Mouse (Mus musculus): ENCODE measurements around the gene Sox6.
A peak's percentile ranks its signal among the peaks of the same experiment; 100 is the strongest.
"Not testable (repeated sequence)": the region's sequence is repeated elsewhere in the genome, so short reads cannot be mapped to it uniquely, and the experiment has no call there.

Gene Sox6

DNA sequence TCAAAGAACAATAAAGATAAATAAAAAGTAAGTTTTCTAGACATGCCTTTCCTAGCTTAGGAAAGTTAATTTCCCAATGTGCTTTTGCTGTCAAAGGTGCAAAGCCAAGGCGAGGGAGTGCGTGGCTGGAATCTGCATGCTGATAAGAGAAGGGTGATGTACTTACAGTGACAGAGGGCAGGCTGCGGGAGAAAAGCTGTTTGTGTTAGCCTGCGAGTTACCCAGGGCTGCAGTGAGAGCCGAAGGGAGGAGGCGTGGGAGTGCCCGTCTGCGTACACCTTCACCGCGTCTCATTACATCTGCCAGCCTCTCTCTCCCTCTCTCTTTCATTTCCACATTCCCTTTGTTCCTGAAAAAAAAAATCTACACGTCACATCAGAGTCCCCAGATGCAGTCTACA is at the start of gene Sox6:
Sox6 (minus strand) TSS at position 286 of the 400 bp plus-strand sequence.
- peak; percentile 68 for DNase-seq (ENCODE audit: low spot score)

DNA sequence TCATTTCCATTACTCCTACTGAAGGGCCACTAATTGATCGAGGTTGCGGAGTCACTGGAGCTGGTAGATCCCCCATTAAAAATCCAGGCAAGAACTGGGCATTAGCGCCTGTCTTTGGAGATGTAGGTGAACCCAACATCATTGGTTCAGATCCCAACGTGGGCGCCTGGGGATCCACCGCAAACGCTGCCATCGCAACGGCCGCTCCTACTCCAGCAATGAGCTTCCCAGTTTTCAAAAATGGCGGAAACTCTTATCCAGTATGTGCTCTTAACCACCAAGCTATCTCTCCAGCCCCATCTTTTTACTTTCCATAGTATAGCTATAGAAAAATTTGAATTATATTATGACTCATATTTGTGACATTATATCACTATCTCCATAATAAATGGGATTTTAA is 45.8 kb upstream of the Sox6 start, which contains the start of gene Gm4353:
Gm4353 (minus strand) TSS at position 270 of the 400 bp plus-strand sequence.
- not testable (repeated sequence) for DNase-seq (ENCODE audit: low spot score)

DNA sequence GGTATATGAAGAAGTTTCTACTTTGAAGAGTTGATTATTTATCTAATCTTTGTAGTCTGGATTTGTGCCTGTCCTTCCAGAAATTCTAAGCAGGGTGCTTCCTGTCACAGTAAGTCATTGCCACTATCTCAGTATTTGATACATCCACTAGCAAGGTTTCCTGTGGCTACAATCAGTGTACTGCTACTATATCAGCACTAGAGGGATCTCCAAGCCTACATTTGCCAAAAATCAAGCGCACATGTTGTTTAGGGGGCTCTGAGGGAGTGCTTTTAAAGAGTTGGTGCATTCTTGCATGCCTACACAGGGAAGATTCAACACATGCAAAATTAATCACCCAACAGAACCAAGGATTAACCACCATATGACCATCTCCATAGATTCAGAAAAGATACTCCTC is 22.1 kb upstream of the Sox6 start:
- DNase-seq (ENCODE audit: low spot score): no peak

DNA sequence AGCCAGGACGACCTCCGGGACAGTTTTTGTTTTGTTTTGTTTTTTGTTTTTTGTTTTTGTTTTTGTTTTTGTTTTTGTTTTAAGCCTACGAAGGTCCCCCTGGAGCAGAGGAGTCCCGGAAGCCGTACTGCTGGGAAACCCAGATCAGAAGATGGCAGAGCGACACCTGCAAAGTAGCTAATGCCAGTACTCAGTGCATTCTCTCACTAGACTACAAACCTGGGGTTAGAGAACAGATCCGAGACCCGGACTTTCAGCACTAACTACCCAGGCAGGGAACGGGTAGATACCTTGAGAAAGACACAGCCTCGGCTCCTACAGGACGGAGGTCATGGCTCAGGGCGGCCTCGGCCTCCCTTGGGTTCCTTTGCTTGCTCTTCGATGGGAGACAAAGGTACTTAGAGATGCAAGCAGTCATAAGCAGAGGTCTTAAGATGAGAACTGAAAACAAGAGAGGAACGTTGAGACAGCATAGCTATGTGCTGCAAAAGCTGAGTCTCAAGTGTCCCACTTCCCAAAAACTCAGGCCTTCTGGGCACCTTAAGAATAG is 1.9 kb upstream of the Sox6 start:
- DNase-seq (ENCODE audit: low spot score): no peak

DNA sequence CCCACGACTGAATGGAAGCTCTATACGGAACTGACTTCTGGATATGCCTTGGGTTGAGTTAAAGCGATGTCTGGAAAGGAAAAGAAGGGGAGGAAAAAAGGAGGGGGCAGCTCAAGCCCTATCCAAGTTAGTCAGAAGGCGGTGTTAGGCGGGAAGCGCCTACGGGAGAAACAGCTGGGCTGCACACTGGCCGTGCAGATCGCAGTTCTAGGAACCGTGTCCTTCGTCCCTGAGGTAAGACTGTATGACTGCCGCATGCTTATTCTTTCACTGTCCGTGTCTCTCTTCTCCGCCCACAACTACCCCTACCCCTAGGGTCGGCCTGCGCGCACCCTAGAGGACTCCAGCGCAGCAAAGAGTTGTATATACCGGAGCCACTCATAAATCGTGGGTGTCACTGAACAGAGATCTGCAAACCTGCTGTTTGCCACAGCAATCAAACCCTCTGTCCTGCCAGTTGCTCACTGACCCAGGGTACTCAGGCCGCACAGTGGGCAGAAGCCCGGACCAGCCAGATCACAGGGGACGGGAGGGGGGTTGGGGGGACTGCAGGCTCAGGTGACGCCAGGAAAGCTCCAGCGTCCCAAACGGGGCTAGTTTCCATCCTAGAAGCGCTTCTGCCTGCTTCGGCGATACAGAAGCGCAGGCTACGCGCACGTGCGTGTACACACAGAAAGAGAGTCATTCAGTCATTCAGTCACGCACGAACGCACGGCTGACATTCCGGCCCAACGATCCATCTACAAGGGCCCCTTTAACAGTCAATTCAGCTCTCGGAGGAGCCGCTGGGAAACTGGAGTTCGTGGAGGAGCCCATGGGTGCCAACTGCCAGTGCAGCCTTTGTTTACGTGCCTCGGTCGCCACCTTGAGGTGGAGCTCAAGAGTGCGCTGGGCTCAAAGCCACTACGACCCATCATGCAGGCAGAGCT is 1.2 kb upstream of the Sox6 start:
- DNase-seq (ENCODE audit: low spot score): peak; percentile 93

DNA sequence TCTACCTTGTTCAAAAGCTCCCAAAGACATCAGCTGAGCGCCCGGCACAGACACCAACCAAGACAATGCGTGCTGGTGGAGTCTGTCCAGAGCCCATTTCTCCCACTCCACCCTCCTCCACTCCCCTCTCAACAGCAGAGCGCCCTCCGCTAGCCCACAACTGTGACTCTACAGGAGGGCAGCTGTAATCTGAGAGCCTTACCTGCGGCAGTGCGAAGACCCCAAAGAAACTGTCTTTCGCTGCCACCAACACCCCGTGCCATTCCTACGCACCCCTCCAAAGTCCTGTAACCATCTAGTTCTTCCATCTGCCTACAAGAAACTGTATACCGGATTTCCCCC is 571 bp upstream of the Sox6 start, which contains the start of gene 1110004F10Rik:
1110004F10Rik (plus strand) TSS at position 202 of the 342 bp plus-strand sequence.
- DNase-seq (ENCODE audit: low spot score): peak; percentile 35

DNA sequence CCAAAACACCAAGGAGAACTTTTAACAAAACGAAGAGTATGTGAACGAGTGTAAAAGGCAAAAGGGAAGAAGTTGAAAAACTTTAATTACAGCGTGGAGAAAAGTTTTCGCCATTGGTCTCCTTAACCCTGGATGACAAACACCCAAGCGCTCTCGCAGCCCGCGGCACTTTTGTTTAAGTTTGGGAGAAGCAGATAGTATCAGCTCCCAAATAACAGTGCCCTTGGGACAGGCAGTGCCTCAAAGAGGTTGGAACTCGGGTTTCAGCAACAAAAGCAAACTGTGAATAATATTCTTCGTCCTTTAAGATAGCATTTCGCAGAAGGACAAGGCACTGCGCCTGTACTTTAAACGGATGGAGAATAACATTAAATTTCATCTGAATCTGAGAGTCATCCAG is 572 bp downstream of the Sox6 start:
- peak; percentile 39 for DNase-seq (ENCODE audit: low spot score)

DNA sequence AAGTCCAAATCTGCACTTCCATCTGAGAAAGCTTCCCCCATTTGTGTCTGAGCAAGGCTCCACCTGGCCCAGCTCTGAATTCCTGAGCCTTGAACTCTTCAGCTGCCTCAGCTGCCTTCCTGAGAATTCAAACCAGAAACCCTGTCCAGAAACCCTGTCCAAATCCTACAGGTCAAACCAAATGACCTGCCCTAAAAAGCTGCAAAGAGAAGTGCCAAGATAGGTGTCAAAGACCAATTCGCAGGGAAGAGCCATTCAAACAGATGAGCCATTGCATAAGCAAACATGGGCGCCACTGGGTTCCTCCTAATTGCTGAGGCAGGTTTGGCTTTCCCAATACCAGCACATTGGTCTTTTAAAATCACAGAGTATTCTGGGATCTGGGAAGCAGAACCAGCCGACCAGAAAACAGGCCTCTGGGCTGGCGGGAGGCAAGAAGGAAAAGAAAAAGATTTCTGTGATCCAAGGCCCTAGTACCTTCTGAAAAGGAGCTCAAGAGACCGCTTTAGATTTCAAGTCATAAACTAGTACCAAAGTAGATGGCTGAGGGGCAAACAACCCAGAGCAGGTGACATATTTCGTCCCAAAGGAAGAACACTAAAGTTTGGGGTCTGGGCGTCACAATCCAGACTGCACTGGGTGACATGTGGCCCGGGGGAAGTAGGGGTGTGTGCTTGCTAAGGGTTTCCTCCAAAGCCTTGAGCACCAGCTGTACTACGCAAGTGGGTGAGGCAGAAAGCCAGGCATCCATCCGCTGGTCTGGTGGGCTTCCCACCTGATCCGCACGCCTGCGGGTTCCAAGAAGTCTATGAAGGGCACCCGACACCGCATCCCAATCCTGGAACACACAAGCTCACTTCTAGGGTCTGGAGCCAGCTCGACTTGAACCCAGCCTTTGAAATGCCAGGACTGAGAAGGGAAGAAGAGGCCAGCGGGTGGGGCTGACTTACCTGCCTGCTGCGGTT is 1.7 kb downstream of the Sox6 start:
- DNase-seq (ENCODE audit: low spot score): no peak

DNA sequence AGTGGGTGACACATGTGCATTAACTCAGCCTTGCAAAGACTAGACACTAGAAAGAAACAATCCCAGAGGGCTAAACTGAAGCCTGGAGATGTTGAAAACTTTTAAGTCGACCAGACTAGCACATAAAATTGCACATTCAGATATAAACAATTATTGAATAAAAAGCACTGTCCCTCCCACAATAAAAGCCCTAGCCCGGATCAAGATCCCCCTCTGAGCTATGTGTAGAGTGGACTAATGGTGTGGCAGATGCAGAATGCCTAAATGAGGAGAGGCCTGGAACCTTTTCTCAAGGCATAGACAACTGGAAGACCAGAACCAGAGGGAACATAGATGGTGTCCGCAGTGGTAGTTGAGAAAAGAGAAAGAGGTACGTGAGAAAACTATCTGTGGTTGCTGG is 3.1 kb downstream of the Sox6 start:
- no peak for DNase-seq (ENCODE audit: low spot score)

DNA sequence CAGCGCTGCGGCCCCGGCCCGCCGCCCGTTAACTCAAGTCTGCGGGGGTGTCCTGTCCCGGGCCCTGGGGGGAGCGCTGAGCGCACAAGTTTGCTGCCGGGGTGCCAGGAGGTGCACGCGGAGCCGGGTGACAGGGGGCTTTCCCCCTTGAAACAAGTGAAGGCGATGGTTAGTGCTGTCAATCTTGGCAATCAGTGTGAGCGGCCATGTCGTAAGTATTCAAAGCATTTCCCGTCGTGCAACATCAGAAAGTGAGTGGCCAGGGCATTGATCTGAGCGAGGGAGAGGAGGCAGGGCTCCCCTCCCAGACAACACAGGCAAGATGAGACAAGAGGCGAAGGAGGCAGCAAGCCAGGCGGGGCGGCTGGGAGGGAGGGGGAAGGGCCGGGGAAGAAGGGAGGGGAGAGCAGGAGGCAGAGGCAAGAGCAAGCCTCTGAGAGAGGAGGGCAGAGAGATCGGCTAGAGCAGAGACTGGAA is 4.3 kb downstream of the Sox6 start:
- peak; percentile 91 for DNase-seq (ENCODE audit: low spot score)

DNA sequence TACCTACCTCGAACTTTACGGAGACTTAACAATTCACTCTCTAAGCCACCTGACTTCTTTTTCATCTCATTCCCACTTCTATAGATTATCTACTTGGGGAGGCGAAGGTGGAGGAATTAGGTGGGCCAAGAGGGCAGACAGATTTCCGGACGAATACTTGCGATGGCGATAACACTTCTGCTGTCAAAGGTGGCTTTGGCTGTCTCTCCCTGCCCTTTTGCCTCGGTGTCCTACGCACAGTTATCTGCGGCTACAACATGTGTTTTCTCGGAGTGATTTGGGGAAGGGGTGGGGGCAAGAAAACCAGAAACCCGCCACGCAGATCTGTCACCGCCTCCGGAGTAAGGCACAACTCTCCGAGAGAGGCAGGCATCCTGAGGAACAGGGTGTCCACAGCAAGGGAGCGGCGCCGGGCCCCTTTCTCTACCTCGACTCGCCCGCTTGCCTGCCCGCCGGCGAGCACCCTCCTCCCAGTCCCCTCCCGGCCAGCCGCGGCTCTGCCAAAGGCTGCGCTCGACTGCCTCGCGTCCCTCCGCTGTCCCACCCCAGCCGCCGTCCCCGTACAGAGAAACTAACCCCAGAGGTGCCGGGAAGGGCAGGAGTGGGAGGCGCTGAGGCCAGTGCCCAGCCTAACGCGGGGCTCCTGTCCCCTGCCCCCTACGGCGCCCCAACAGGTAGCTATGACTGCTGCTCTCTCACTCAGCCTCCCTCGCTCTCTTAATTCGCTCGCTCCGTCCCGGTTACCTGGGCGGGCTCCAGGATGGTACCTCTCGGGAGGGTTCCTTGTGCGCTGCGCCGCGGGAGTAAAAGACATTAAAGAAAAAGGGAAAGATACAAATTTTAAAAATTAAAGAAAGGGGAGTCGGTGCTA is 5.0 kb downstream of the Sox6 start:
- peak; percentile 75 for DNase-seq (ENCODE audit: low spot score)

DNA sequence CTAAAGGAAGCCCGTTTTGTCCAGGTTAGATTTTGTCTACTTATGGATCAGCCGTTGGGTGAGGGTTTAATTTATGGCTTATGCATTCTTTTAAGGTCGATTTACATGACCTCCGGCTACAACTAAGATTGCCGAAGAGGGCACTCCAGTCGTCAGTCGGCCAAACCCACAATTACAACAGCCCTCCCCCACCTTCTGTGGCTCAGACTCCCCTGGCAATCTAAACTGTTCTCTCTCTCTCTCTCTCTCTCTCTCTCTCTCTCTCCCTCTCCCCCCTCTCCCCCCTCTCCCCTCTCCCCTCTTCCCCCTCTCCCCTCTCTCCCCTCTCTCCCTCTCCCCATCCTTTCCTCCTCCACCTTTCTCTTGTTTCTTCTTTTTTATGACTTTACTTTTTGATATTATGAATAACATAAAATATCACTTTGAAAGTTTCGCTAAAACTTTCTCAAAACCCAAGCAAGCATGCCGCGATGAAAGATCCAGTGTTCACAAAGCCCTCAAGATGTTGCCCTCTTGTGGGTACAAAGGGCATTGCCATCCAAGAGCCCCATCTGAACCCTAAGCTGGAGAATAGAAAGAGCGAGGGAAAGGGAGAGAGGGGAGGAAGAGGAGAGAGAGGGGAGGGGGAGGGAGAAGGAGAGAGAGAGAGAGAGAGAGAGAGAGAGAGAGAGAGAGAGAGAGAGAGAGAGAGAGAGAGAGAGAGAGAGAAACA is 5.8 kb downstream of the Sox6 start:
- DNase-seq (ENCODE audit: low spot score): peak; percentile 91

DNA sequence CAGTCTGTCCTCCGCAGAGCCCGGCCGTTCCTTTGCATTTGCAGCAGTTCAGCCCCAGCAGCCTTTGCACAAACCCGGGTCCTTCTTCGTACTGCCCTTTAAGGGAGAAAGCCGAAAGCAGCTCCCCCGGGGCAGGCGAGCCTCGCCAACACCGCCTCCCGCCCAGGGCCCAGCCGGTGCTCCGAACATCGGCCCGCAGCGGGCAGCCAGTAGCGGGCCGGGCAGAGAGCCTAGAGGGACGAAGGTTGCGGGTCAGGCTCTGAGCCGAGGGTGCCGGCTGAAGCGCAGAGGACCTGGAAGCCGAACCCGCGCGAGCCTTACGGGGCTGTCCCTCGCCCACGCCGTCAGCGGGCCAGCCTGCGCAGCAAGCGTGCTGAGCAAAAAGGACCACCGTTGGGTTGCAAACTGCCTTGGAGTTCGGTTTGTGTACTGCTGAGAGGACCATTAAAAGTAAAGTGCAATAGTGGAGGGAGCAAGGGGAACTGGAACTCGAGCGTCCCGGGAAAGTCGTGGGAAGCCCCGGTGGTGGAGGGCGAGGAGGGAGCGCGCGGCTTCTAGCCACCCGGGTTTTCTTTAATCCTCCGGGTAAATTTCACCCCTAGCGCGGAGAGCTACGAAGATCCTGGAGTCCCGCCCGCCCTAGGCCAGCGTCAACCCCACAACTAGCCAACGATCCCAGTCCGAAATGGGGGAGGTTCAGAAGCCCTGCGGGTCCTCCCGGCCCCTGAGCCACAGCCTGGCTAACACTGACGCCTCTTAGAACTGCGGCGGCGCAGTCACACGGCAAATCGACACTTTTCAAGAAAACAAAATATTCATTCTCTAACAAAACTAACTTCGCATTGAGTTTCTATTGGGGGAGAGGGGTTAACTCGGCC is 6.6 kb downstream of the Sox6 start:
- DNase-seq (ENCODE audit: low spot score): peak; percentile 78

DNA sequence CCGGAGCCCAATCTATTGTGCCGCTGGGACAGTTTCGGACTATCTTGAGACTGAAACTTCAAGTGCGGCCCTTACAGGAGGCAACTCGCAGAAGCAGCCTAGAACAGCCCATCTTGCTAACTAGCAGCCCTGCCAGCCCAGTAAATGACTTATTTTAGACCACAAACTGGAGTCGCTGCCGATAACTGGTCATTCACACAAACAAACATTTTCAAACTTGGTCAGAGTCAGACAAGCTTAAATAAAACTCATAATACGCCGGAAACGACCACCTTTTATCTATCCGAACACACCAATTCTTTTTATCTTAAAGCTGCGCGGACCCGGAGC is 7.2 kb downstream of the Sox6 start:
- DNase-seq (ENCODE audit: low spot score): no peak

DNA sequence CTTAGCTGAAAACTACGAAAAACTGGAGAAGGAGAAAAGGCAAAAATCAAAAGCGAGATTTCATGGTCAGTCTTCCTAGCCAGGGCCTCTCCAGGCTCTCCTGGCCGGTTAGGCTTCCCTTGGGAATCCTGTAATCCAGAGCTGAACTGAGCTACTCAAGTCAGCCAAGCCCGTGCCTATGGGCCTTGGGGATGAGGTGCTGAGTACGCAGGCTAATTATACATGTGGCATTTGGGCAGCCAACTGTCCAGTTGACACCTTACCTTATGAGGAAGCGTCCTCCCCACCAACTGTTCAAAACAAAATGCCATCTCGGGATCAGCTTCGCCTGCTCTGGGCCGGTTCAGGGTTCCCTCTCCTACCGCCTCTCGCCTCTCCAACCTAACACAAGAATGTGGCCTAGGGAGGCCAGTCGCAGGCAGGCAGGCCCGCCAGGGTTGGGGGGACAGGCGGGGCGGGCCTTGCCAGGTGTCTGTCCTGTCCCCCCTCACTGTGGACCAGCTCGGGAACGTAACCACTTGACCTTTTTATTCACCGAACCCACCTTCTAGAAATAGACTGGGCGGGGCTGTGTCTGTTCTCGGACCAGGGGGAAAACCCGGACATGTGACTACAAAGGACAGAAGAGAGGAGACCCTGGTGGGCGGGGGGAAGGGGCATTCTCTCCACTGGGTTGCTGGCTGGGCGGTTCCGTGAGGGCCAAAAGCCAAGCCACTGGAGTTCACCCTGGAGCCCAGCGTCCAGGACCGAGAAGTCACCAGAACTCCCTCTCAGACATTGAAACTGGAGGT is 7.8 kb downstream of the Sox6 start:
- DNase-seq (ENCODE audit: low spot score): peak; percentile 66

DNA sequence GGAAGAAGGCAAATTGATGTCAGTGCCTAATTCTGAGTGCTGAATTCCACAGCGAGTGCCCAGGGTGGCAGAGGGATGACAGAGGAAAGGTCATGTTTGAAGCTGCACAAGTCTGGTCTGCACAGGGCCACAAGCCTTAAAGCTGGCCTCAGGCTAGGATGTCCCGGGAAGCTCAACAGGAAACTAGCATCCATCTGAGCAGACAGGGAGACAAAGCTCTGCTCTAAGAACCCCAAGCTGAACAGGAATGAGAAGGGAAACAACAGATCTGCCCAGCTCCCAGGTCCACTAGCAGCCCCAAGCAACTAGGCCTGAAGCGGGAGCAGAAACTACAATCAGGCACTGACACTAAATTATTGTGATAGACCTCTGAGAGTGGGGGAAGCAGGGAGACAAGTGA is 8.6 kb downstream of the Sox6 start:
- peak; percentile 17 for DNase-seq (ENCODE audit: low spot score)

DNA sequence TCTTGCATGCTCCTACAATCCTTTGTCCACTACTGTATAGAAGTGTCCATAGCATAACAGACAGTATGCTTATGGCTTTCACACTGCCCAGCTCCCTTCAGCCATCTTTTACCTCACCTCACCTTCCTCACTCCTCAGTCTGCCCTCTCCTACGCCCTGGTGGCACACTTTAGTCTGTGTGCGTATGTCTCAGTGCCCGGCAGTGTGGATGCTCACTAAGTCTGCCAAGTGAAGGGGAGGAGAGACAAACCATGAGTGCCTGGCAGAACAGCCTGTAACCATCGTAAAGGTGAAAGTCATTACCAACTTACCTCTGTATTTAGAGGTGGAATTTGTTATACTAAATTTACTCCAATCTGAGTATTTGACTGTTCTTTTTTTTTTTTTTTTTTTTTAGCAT is 35.9 kb downstream of the Sox6 start:
- DNase-seq (ENCODE audit: low spot score): no peak

DNA sequence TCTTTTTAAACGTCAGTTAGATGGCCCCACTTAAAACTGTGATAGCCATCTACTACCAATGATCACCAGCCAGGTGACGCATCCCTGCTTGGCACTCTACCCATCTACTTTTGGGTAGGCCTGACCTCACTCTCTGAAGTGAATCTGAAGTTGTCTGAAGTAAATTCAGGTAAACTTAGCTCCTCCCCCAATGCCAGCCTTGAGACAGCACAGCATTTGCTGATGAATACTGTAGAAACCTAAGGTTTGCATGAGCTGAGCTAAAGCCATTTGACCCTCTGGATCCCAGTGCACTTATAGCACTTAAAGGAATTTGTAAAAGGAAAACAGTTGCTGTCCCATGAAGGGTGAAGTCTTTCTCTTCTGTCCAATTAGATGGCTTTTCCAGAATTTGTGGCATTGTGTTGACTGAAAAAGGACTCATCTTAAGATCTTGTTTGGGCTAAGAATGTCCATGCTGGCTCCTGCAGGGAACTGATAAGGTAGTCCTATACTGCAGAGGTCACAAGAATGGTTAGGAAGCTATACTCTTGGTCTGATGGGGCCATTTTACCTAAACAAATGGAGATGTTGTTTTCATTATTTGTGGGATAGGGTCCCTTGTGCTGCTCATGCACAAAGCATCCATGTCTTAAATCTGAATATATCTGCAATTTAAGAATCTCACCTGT is 50.4 kb downstream of the Sox6 start:
- no peak for DNase-seq (ENCODE audit: low spot score)

Measured in embryo, embryonic 10 days (tissue).